Mouse (Mus musculus): ENCODE results near the gene Tnrc6b. TPM values are rescaled to one million over a fixed set of nuclear protein-coding genes. Genes with fewer than 3 reads are reported as not detected.

Tnrc6b gene
- 27.4 and 33.9 TPM in 2 replicates for polyA plus RNA-seq (2015; fragmentation: Nextera tagmentation; extraction: Ambion mirVana)

DNA sequence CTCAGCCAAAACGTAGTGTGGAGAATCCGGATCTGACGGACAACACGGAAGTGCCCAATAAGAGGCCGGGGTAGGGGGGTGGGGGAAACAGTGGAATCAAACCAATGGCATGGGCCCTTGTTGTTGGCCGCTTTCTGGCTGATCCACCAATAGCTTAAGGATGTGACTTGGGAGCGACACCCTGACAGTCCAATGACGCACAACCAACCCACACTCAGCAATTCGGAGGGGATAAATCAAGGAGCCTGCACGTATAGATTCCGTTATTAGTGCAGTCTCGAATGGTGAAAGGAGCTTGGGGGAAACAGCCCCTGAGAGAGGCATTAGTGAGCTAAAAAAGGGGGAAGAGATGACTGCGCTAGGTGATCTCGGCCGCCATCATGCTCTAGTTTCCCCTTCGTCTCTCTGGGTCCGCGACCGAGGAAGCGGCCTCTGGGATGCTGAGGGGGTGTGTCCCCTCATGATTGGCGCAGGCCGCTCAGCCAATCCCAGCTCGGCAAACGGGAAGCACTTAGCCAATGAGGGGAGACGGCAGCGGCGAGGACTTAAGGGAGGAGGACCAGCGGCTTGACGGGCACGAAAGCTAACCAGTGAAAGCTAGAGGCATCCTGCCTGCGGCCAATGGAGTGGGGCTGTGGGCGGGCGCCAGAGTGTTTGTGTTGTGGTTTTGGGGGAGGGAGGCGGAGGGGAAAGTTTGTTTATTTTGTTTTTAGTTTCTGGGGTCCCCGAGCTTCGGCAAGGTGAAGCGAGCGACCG is at the start of gene Tnrc6b:
Gene Tnrc6b, plus strand, starts transcription at position 706 of the 756 bp plus-strand sequence.
- WGBS, result 1% methylated on average over 39 of the region's 39 CpGs
- ATAC-seq (ENCODE audit: low FRiP score, low TSS enrichment), result peak; percentile 97
- peak within 1 kb of the TSS; percentile 97 for H3K27ac ChIP-seq (ENCODE audit: low read length)
- no peaks in the 10 kb centered on the region for H3K27me3 ChIP-seq (ENCODE audit: insufficient read depth, low read length)
- H3K4me2 ChIP-seq (replicated peaks; ENCODE audit: low read depth, low read length), result peak within 1 kb of the TSS; percentile 81
- peak within 1 kb of the TSS; percentile 88 for H3K9ac ChIP-seq (replicated peaks; ENCODE audit: low read length)
- H3K4me3 ChIP-seq (ENCODE audit: low read length), result peak within 1 kb of the TSS; percentile 82
- peaks cover 34% of the 10 kb centered on the region for H3K4me1 ChIP-seq (ENCODE audit: insufficient read depth, low read length)
- H3K9me3 ChIP-seq (ENCODE audit: low read length), result no peaks in the 10 kb centered on the region
- no peaks in the 10 kb centered on the region for H3K36me3 ChIP-seq (ENCODE audit: insufficient read depth, low read length)

DNA sequence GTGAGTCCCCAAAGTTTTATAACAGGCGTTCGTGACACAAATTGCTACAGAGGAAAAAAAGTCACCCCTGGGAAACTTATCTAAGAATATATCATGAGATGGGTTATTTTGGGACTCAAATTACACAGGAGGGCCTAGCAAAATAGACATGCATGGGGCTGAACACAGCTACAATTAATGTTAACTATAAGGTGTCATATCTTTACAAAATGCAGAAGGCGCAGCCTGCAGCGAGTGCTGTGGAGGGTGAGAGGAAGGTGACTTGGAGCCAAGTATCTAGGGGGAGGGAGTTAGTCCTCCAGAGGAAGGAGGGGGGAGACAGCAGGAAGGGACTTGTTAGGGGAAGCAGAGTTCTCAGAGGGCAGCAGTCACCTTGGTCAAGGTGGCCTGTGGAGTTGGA is 46.7 kb upstream of the Tnrc6b start:
- WGBS, result 58% methylated on average over 4 of the region's 4 CpGs
- H3K4me3 ChIP-seq (ENCODE audit: low read length), result no peak overlapping the region
- no peak overlapping the region for H3K27ac ChIP-seq (ENCODE audit: low read length)
- no peaks in the 10 kb centered on the region for H3K27me3 ChIP-seq (ENCODE audit: insufficient read depth, low read length)
- H3K9me3 ChIP-seq (ENCODE audit: low read length), result no peaks in the 10 kb centered on the region
- no peaks in the 10 kb centered on the region for H3K4me1 ChIP-seq (ENCODE audit: insufficient read depth, low read length)
- H3K4me2 ChIP-seq (replicated peaks; ENCODE audit: low read depth, low read length), result no peak overlapping the region
- no peak overlapping the region for H3K9ac ChIP-seq (replicated peaks; ENCODE audit: low read length)
- no peaks in the 10 kb centered on the region for H3K36me3 ChIP-seq (ENCODE audit: insufficient read depth, low read length)
- no peak for ATAC-seq (ENCODE audit: low FRiP score, low TSS enrichment)

GRCm38 (mm10) chr15:80671295-80672252 is 39.5 kb upstream of the Tnrc6b start, which contains the start of gene Fam83f:
TSS of gene Fam83f (plus strand) at chr15:80671847.
- Histone ChIP-seq H3K4me1 (ENCODE audit: insufficient read depth, low read length) (peaks cover 11% of the 10 kb centered on the region), H3K27ac (ENCODE audit: low read length) (no peak within 1 kb of the TSS), H3K36me3 (ENCODE audit: insufficient read depth, low read length) (no peaks in the 10 kb centered on the region), H3K9me3 (ENCODE audit: low read length) (no peaks in the 10 kb centered on the region), H3K27me3 (ENCODE audit: insufficient read depth, low read length) (peaks cover 35% of the 10 kb centered on the region), H3K9ac (replicated peaks; ENCODE audit: low read length) (peak within 1 kb of the TSS; percentile 64), H3K4me2 (replicated peaks; ENCODE audit: low read depth, low read length) (peak within 1 kb of the TSS; percentile 71), H3K4me3 (ENCODE audit: low read length) (peak within 1 kb of the TSS; percentile 48)
- ATAC-seq (ENCODE audit: low FRiP score, low TSS enrichment), result peak; percentile 83
- 6% methylated on average over 71 of the region's 85 CpGs for WGBS

GRCm38 (mm10) chr15:80672810-80673209 is 38.3 kb upstream of the Tnrc6b start:
- Histone ChIP-seq H3K4me1 (ENCODE audit: insufficient read depth, low read length) (peaks cover 11% of the 10 kb centered on the region), H3K4me2 (replicated peaks; ENCODE audit: low read depth, low read length) (peak overlapping the region; percentile 71; the same call in 1 of the 2 replicates), H3K9ac (replicated peaks; ENCODE audit: low read length) (no peak overlapping the region), H3K27ac (ENCODE audit: low read length) (no peak overlapping the region), H3K27me3 (ENCODE audit: insufficient read depth, low read length) (peaks cover 35% of the 10 kb centered on the region), H3K4me3 (ENCODE audit: low read length) (0 out of 2 replicates have a peak overlapping the region, but pooled peaks have one; percentile 48), H3K36me3 (ENCODE audit: insufficient read depth, low read length) (no peaks in the 10 kb centered on the region), H3K9me3 (ENCODE audit: low read length) (no peaks in the 10 kb centered on the region)
- 64% methylated on average over 2 of the region's 2 CpGs for WGBS
- no peak for ATAC-seq (ENCODE audit: low FRiP score, low TSS enrichment)

DNA sequence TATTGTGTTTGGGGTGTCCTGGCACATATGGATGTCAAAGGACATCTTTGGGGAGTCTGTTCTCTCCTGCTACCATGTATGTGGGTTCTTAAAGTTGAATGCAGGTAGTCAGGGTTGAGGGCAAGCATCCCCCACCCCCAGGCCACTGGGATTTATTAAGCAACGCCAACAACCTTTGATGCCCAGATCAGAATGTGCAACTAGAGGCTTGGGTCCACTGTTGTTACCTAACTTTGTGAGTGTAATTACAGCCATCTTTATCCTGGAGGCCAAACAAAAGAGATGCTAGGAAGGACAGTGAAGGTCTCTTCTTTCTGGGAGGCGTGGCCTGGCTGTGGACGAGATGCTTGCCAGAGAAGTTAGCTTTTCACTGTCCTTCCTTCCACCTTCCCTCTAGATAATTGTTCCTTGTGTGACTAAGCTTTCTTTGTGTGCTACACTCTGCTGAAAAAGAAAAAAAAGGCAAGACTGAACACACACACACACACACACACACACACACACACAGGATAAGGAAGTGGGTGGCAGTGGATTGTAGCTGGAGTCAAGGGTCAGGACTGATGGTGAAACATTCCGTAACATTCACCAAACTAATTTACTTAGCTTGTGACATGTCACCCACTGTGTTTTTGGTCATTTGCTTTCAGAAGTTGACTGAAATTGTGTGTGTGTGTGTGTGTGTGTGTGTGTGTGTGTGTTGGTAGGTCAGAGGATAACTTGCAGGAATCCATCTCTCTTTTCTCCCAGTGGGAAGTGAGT is 37.6 kb upstream of the Tnrc6b start:
- peaks cover 11% of the 10 kb centered on the region for H3K4me1 ChIP-seq (ENCODE audit: insufficient read depth, low read length)
- H3K27me3 ChIP-seq (ENCODE audit: insufficient read depth, low read length), result peaks cover 35% of the 10 kb centered on the region
- no peaks in the 10 kb centered on the region for H3K36me3 ChIP-seq (ENCODE audit: insufficient read depth, low read length)
- no peak overlapping the region for H3K9ac ChIP-seq (replicated peaks; ENCODE audit: low read length)
- H3K27ac ChIP-seq (ENCODE audit: low read length), result no peak overlapping the region
- no peak overlapping the region for H3K4me2 ChIP-seq (replicated peaks; ENCODE audit: low read depth, low read length)
- H3K9me3 ChIP-seq (ENCODE audit: low read length), result no peaks in the 10 kb centered on the region
- no peak overlapping the region for H3K4me3 ChIP-seq (ENCODE audit: low read length)
- no peak for ATAC-seq (ENCODE audit: low FRiP score, low TSS enrichment)
- 69% methylated on average over 4 of the region's 4 CpGs for WGBS

DNA sequence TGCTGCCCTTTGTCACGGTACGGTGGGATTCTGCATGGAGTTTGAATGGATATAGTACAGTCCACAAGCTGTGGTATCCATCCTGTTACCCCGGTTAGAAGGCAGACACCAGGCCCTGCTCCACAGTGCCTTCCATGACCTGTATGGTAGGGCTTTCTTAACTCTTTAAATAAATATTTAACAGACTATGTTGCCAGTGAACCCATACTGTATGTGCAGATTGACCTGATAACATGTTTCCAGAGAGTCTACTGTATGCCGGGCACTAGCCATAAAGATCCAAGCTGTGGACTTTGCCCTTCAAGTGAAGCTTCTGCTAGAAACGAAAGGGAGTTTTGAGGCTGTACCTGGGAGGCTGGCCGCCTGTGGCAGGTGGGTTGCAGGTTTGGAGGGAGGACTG is 36.4 kb upstream of the Tnrc6b start:
- peak overlapping the region; percentile 59 for H3K27ac ChIP-seq (ENCODE audit: low read length)
- WGBS, result 70% methylated on average over 6 of the region's 6 CpGs
- peaks cover 11% of the 10 kb centered on the region for H3K4me1 ChIP-seq (ENCODE audit: insufficient read depth, low read length)
- H3K9me3 ChIP-seq (ENCODE audit: low read length), result no peaks in the 10 kb centered on the region
- H3K4me2 ChIP-seq (replicated peaks; ENCODE audit: low read depth, low read length), result no peak overlapping the region
- H3K4me3 ChIP-seq (ENCODE audit: low read length), result no peak overlapping the region
- no peak overlapping the region for H3K9ac ChIP-seq (replicated peaks; ENCODE audit: low read length)
- H3K36me3 ChIP-seq (ENCODE audit: insufficient read depth, low read length), result no peaks in the 10 kb centered on the region
- peak; percentile 46; the same call in 1 of the 2 replicates for ATAC-seq (ENCODE audit: low FRiP score, low TSS enrichment)
- peaks cover 33% of the 10 kb centered on the region for H3K27me3 ChIP-seq (ENCODE audit: insufficient read depth, low read length)

DNA sequence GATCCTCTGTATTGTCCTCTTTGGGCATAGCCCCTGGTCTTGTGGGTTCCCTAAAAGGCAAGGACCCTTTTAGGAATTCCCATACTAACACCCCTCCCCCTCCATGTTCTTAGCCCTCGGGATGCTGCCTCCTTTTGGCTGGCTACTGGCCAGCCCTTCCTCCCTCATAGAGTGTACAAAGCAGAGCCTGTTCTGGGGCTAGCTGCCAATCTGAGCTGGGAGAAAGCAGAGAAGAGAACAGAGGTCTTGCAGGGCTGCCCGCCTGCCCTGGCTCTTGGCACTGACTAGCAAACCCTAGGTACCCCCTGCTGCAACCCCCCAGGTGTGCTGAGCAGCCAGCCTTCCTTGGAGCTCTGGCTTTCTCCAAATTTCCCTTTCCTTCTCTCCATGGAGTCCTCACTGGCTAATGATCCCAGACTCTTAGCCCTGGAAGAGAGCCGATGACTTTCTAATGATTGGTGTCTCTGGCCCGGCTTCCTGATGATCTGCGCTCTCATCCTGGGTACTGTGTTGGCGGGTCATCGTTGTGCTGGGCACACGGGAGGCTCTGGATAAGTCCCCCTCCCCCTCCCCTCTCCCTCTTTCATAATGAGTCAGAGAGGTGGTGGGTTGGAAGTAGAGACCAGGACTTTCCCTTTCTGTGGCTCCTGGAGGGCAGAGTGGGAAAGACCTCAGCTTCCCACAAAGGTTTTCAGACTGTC is 31.4 kb upstream of the Tnrc6b start:
- Histone ChIP-seq H3K36me3 (ENCODE audit: insufficient read depth, low read length) (no peaks in the 10 kb centered on the region), H3K4me2 (replicated peaks; ENCODE audit: low read depth, low read length) (no peak overlapping the region), H3K27ac (ENCODE audit: low read length) (peak overlapping the region; percentile 37), H3K4me1 (ENCODE audit: insufficient read depth, low read length) (peaks cover 22% of the 10 kb centered on the region), H3K9ac (replicated peaks; ENCODE audit: low read length) (no peak overlapping the region), H3K9me3 (ENCODE audit: low read length) (no peaks in the 10 kb centered on the region), H3K4me3 (ENCODE audit: low read length) (no peak overlapping the region), H3K27me3 (ENCODE audit: insufficient read depth, low read length) (no peaks in the 10 kb centered on the region)
- ATAC-seq (ENCODE audit: low FRiP score, low TSS enrichment), result no peak
- 54% methylated on average over 8 of the region's 8 CpGs for WGBS

- no peak overlapping the region for H3K4me3 ChIP-seq (ENCODE audit: low read length)
- ATAC-seq (ENCODE audit: low FRiP score, low TSS enrichment), result peak; percentile 71
- no peaks in the 10 kb centered on the region for H3K9me3 ChIP-seq (ENCODE audit: low read length)
- H3K27ac ChIP-seq (ENCODE audit: low read length), result peak overlapping the region; percentile 37; the same call in 1 of the 2 replicates
- no peak overlapping the region for H3K9ac ChIP-seq (replicated peaks; ENCODE audit: low read length)
- no peak overlapping the region for H3K4me2 ChIP-seq (replicated peaks; ENCODE audit: low read depth, low read length)
- no peaks in the 10 kb centered on the region for H3K27me3 ChIP-seq (ENCODE audit: insufficient read depth, low read length)
- 25% methylated on average over 7 of the region's 7 CpGs for WGBS
- no peaks in the 10 kb centered on the region for H3K36me3 ChIP-seq (ENCODE audit: insufficient read depth, low read length)
- peaks cover 30% of the 10 kb centered on the region for H3K4me1 ChIP-seq (ENCODE audit: insufficient read depth, low read length)
These were observed 30.6 kb upstream of the Tnrc6b start for GRCm38 (mm10) chr15:80680347-80681030.

Data from kidney, embryonic 16.5 days (tissue).